Mouse (Mus musculus) thymus, adult 2 months (tissue): ENCODE data around the gene Olfr1013.

ENCODE experiments used
- CTCF ChIP-seq: fragments of 200-500 bp; IDR thresholded peaks from 2 replicates; pipeline ENCODE4 v1.5.1; 2012; ENCODE audit warnings: mild to moderate bottlenecking, control low read depth, low read length, moderate library complexity, borderline replicate concordance; ENCODE audit not compliant: control insufficient read depth, poor library complexity, insufficient read depth; ENCODE audit errors: extremely low read depth
- POLR2A ChIP-seq: fragments of 200-500 bp; IDR thresholded peaks from 2 replicates; pipeline ENCODE4 v1.6.1; 2012; ENCODE audit warnings: mild to moderate bottlenecking, low read length, control low read depth, moderate library complexity; ENCODE audit not compliant: control insufficient read depth, poor library complexity, insufficient read depth; ENCODE audit errors: extremely low read depth

GRCm38 (mm10) chr2:85802444-85802843 is 35.5 kb downstream of the Olfr1013 start, which contains the start of gene Olfr1016:
- TF ChIP-seq CTCF (no peak), POLR2A (no peak)
